Mouse (Mus musculus) intestine, embryonic 15.5 days (tissue): Measurements from ENCODE around the gene Pde4b. TPM values are rescaled to one million over a fixed set of nuclear protein-coding genes. Genes with fewer than 3 reads are reported as not detected.
A peak's percentile ranks its signal among the peaks of the same experiment; 100 is the strongest.

Experiments used
- ATAC-seq: fragments of 200-750 bp; cut with Nextera tagmentation; 2 replicates; pipeline ENCODE4 v1.8.0; 2017; ENCODE audit warnings: moderate TSS enrichment, moderate library complexity
- H3K27ac ChIP-seq: fragments of 300-500 bp; sonication (generic); 2 replicates; pipeline ENCODE4 v1.5.1; 2015; ENCODE audit warnings: mild to moderate bottlenecking, inconsistent platforms
- H3K27me3 ChIP-seq: fragments of 300-500 bp; sonication (generic); replicated peaks from 2 replicates; pipeline ENCODE4 v1.6.1; 2015; ENCODE audit warnings: inconsistent platforms
- H3K36me3 ChIP-seq: fragments of 300-500 bp; sonication (generic); 2 replicates; pipeline ENCODE4 v1.6.1; 2015; ENCODE audit warnings: inconsistent platforms
- H3K4me1 ChIP-seq: fragments of 300-500 bp; sonication (generic); replicated peaks from 2 replicates; pipeline ENCODE4 v1.6.1; 2015; ENCODE audit warnings: inconsistent platforms
- H3K4me2 ChIP-seq: fragments of 300-500 bp; sonication (generic); replicated peaks from 2 replicates; pipeline ENCODE4 v1.6.1; 2015; ENCODE audit warnings: mild to moderate bottlenecking, inconsistent platforms
- H3K4me3 ChIP-seq: fragments of 300-500 bp; sonication (generic); replicated peaks from 2 replicates; pipeline ENCODE4 v1.5.1; 2015; ENCODE audit warnings: inconsistent platforms
- H3K9ac ChIP-seq: fragments of 300-500 bp; sonication (generic); 2 replicates; pipeline ENCODE4 v1.6.1; 2015; ENCODE audit warnings: inconsistent platforms
- H3K9me3 ChIP-seq: fragments of 300-500 bp; sonication (generic); 2 replicates; pipeline ENCODE4 v1.6.1; 2016; ENCODE audit warnings: inconsistent platforms
- WGBS: fragments of 180-500 bp; shearing (Covaris S2); methylation state at CpG from one replicate; pipeline ENCODE4 v1.1.7; 2015; 5-methylcytosine and 5-hydroxymethylcytosine counted together
- polyA plus RNA-seq: library from polyadenylated mRNA; unstranded; fragments of >200 nt; fragmentation: Nextera tagmentation; extraction: Ambion mirVana; gene quantifications from 2 replicates; pipeline ENCODE4 v1.2.1, GENCODE M21; 2015

Gene Pde4b
- polyA plus RNA-seq, 1 experiment from 2014 or later: 13.4 TPM

DNA sequence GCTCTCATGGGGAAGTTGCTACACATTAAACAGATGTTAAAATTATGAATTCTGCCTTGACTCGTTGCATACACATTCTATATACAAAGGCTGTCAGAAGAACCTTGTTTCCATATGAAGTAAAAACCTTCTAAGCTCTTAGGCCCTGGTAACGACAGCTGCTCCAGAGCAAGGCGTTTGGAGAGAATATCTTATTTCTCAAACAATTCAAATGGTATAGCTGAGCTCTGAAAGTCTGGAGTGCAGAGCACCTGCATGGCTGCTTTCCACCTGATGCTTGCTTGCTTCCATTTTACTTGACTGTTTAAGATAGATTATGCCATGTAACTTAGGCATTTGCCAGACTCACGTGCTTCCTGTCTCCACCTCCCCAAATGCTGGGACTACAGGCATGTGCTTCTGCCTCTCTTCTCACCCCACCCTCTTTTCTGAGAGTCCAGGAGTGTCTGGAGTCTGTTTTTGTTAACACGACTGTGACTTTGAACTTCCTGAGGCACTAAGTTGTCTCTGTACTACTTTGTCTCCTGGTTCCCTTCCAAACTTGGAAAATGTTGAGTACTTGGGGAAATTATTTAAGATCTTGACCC is 229.4 kb downstream of the Pde4b start:
- H3K4me1 ChIP-seq: no peaks in the 10 kb centered on the region
- ATAC-seq: 0 out of 2 replicates have a peak, but pooled peaks have one; percentile 34
- H3K9ac ChIP-seq: no peak overlapping the region
- no peak overlapping the region for H3K4me3 ChIP-seq
- H3K27me3 ChIP-seq: no peaks in the 10 kb centered on the region
- no peak overlapping the region for H3K27ac ChIP-seq
- 37% methylated on average over 5 of the region's 5 CpGs for WGBS
- no peak overlapping the region for H3K4me2 ChIP-seq
- H3K9me3 ChIP-seq: no peaks in the 10 kb centered on the region
- H3K36me3 ChIP-seq: no peaks in the 10 kb centered on the region

DNA sequence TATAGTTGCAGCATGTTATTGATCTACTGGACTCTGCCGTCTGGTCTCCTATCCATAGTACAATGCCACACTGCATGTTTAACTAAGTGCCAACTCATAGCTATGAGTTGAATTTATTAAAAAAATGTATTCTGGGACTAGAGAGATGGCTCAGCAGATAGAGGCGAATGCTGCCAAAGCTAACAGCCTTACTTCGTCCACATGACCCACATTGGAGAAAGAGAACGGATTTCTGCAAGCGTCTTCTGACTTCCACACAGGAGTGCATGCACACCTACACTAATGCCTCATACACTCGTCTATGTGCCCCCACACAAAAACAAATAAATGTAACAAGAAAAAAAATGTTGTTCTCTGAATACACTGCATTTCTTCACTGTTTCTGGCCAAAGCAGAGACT is 231.3 kb downstream of the Pde4b start:
- H3K4me2 ChIP-seq: no peak overlapping the region
- H3K36me3 ChIP-seq: no peaks in the 10 kb centered on the region
- 85% methylated on average over 6 of the region's 6 CpGs for WGBS
- no peak overlapping the region for H3K4me3 ChIP-seq
- no peak overlapping the region for H3K9ac ChIP-seq
- H3K4me1 ChIP-seq: no peaks in the 10 kb centered on the region
- no peak overlapping the region for H3K27ac ChIP-seq
- H3K9me3 ChIP-seq: no peaks in the 10 kb centered on the region
- ATAC-seq: no peak
- H3K27me3 ChIP-seq: no peaks in the 10 kb centered on the region

DNA sequence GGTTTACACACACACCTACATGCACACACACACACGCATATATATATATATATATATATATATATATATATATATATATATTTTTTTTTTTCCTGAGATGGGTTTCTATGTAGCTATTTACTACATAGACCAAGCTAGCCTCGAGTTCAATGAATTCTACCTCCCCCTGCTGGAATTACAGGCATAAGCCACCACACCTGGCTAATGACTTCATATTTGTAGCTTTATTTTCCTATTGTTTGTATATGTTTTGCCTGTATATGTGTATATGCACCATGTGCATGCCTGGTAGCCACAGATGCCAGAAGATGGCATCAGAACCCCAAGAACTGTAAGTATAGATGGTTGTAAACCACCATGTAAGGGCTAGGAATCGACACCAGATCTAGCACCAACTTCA is 234.0 kb downstream of the Pde4b start:
- ATAC-seq: no peak
- Histone ChIP-seq H3K9me3 (no peaks in the 10 kb centered on the region), H3K9ac (no peak overlapping the region), H3K4me1 (no peaks in the 10 kb centered on the region), H3K36me3 (no peaks in the 10 kb centered on the region), H3K4me2 (no peak overlapping the region), H3K27ac (no peak overlapping the region), H3K27me3 (no peaks in the 10 kb centered on the region), H3K4me3 (no peak overlapping the region)
- WGBS: 68% methylated on average over 3 of the region's 3 CpGs

DNA sequence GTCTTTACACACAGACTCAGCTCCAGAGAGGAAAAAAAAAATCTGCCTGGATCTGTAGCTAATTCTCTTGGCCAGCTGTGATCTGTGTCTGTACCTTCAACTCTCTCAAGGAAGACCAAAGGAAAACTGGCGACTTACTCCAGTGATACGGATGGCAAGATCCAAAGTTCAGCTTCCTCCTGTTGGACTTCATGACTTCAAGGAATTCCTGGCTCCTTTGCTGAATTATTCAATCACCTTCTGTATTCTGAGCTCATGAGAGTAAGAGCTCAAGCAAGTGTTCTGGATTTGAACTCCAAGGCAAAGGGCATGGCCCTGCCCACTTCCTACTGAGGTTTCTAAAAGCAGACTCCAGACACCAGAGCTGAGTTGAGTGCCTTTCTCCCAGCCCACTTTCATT is 245.0 kb downstream of the Pde4b start:
- Histone ChIP-seq H3K27me3 (no peaks in the 10 kb centered on the region), H3K9me3 (no peaks in the 10 kb centered on the region), H3K9ac (no peak overlapping the region), H3K4me3 (no peak overlapping the region), H3K27ac (no peak overlapping the region), H3K4me1 (no peaks in the 10 kb centered on the region), H3K4me2 (no peak overlapping the region), H3K36me3 (no peaks in the 10 kb centered on the region)
- no peak for ATAC-seq
- 90% methylated on average over 2 of the region's 2 CpGs for WGBS

DNA sequence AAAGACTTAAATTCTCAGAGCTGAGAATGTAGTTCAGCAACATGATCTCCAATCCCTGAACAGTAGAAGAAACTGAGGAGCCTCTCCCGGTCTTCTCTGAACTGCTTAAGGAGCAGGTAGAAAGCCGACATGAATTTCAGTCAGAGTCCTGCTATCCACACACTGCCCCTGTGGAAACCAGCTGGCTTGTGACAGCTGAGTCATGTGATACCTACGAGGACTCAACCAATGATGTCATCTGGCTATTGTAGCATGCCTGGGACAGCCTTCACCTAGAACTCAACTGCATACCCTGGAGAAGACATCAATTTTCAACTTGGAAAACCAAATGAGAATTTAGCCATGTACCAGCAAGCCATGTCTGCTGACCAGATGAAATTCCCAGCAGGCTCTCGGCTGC is 245.5 kb downstream of the Pde4b start:
- Histone ChIP-seq H3K27ac (no peak overlapping the region), H3K27me3 (no peaks in the 10 kb centered on the region), H3K9ac (no peak overlapping the region), H3K4me2 (no peak overlapping the region), H3K4me1 (no peaks in the 10 kb centered on the region), H3K9me3 (no peaks in the 10 kb centered on the region), H3K36me3 (no peaks in the 10 kb centered on the region), H3K4me3 (no peak overlapping the region)
- no peak for ATAC-seq
- 77% methylated on average over 4 of the region's 4 CpGs for WGBS

DNA sequence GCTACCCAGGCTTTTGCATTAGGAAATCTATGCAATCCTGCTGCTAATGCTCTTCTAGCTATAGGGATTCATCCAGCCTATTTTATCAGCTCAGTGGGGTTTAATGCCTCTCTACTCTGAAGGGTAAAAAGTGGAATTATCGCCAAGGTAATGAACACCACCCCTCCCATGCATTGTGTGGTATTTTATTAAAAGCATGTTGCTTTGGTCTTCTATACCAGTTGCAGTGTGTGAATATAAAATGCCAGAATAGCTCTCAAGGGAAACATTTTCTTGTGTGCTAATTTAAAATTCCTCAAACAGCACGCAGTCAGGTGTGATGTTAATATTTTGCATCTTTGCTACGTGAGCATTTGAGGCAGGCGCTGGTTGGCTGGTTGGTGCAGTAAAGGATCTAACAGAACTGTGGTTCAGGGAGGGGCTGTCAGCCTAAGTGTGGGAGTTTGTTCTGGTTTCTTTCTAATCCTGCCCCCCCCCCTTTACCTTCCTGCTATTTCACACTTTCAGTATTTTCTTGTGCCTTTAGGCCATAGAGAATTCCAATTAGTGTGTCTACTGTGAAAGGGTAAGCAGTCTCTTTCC is 259.7 kb downstream of the Pde4b start:
- no peak overlapping the region for H3K9ac ChIP-seq
- H3K9me3 ChIP-seq: no peaks in the 10 kb centered on the region
- H3K4me1 ChIP-seq: no peaks in the 10 kb centered on the region
- 78% methylated on average over 4 of the region's 4 CpGs for WGBS
- no peak overlapping the region for H3K4me3 ChIP-seq
- H3K36me3 ChIP-seq: no peaks in the 10 kb centered on the region
- H3K27me3 ChIP-seq: no peaks in the 10 kb centered on the region
- H3K27ac ChIP-seq: no peak overlapping the region
- ATAC-seq: no peak
- H3K4me2 ChIP-seq: no peak overlapping the region

DNA sequence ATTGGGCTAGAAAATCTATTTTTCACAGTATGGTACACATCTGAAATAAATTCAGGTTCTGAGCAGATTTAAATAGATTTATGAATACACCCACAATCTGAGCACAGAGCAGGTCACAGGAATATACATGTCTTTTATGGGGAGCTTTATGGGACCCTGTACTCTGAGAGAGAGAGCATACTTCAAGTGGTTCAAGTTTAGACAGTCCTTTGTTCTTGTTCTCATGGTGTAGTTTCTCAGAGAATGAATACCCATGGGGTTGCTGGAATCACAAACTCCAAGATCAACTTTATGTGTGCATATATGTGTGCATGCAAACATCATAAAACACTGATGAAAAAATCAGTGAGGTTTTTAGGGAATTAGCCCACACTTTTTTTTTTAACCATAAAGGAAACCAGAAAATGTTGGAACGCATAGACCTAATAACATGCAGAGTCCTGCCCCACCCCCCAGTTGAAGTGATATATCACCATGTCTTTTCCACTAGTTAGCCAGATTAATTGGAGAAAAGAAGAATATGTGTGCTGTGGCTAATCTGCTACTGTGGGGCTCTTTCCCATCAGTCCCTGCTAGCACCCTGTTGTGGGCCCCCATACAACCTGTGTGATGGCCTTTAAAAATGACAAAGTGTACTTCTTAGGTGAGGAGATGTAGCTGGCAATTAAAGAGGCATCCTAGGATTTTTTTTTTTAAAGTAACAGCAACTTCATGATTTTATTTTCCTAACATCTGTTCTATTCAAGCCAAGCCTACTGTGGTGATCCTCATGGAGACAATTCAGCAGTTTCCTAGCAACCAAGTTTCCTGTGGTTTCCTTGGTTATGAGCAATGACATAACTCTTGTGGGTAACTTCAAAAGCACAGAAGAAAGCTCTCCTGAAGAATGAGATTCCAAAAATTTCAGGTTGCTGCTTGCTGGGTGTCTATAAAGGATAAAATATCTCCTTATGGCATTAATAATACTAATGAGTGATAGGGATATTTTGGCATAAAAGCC is 264.4 kb downstream of the Pde4b start:
- Histone ChIP-seq H3K9ac (no peak overlapping the region), H3K4me1 (no peaks in the 10 kb centered on the region), H3K36me3 (no peaks in the 10 kb centered on the region), H3K4me3 (no peak overlapping the region), H3K27ac (no peak overlapping the region), H3K27me3 (no peaks in the 10 kb centered on the region), H3K9me3 (no peaks in the 10 kb centered on the region), H3K4me2 (no peak overlapping the region)
- ATAC-seq: no peak
- 85% methylated on average over 1 of the region's 1 CpGs for WGBS

DNA sequence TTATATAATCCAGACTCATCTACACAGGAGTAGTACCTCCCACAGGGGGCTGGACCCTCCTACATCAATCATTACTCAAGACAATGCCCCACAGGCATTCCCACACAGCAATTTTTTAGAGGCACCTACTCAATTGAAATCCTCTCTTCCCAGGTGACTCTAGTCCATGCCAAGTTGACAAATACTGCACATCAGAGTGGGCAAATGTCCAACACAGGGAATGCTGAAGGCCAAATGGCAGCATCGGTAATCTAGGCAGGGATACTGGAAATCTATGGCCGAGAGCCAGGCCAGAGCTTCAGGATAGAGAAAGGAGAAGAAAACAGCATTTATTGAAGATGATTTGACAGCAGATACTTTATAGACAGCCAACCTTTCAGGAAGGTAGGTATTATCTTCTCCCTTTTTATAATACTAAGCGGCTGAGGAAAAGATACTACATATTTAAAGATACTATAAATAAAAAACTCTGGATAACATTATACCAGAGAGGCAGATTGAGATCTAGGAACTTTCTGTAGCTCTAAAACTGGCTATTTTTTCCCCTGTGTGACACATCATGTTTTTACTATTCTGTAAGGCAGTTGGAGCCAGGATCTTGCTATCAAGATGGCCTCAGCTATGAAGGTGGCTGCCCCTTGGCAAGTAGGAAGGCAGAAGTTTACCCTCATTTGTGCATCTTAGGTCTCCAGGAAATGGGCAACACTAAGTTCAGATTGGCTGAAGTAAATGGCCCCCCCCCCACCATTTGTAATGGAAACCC is 266.5 kb downstream of the Pde4b start:
- Histone ChIP-seq H3K4me2 (no peak overlapping the region), H3K9ac (no peak overlapping the region), H3K4me3 (no peak overlapping the region), H3K36me3 (no peaks in the 10 kb centered on the region), H3K27me3 (no peaks in the 10 kb centered on the region), H3K4me1 (no peaks in the 10 kb centered on the region), H3K9me3 (no peaks in the 10 kb centered on the region), H3K27ac (no peak overlapping the region)
- WGBS: 86% methylated on average over 3 of the region's 3 CpGs
- no peak for ATAC-seq

DNA sequence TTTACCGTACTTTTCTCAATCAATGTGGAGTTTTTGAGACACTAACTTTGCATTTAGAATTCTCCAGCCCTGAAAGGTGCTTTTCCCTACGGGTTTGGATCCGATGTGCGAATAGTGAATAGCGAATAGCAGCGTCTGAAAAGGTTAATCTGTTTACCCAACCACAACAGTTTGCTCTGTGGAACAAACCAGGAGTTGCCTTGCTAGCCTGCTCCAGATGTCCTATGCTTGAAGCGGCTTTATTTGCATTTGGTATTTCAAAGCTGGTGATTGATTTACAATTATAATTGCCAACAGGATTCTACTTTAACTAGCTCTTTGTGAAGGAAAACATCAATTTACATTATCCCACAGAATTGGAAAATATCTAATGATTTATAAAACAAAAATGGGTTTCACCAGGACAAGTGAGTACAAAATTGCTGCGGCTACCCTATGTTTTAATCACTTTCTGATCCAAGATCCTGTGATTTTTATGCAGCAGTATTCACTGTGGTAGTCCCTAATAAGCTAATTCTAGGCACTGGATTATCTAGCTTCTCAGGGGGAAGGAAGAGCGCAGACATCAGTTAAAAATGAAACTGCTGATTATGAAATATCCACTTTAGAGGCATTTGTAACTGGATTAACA is 280.9 kb downstream of the Pde4b start:
- no peaks in the 10 kb centered on the region for H3K27me3 ChIP-seq
- no peaks in the 10 kb centered on the region for H3K9me3 ChIP-seq
- no peak overlapping the region for H3K9ac ChIP-seq
- ATAC-seq: no peak
- no peak overlapping the region for H3K4me3 ChIP-seq
- no peaks in the 10 kb centered on the region for H3K36me3 ChIP-seq
- H3K27ac ChIP-seq: no peak overlapping the region
- H3K4me1 ChIP-seq: no peaks in the 10 kb centered on the region; the same call in 1 of the 2 replicates
- 52% methylated on average over 9 of the region's 9 CpGs for WGBS
- no peak overlapping the region for H3K4me2 ChIP-seq

DNA sequence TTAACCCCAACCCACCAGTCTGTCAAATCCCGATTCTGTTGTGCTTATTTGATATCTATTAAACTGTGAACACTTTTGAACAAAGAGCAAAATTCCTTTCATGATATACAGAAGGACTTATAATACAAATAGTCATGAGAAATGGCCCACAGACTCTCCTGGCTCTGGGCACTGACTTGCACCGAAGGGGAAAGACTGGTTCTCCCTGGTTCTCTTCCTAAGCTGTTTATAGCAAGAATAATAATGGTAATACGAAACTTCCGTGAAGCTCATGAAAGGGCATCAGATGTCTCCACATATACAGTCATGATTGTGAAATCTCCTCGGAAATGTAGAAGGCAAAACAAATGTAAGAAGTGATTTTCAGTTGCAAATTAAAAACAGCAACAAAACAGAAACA is 287.3 kb downstream of the Pde4b start:
- Histone ChIP-seq H3K27ac (no peak overlapping the region), H3K9ac (no peak overlapping the region), H3K4me3 (no peak overlapping the region), H3K9me3 (no peaks in the 10 kb centered on the region), H3K27me3 (no peaks in the 10 kb centered on the region), H3K4me1 (no peaks in the 10 kb centered on the region), H3K36me3 (no peaks in the 10 kb centered on the region), H3K4me2 (no peak overlapping the region)
- WGBS: 55% methylated on average over 5 of the region's 5 CpGs
- no peak for ATAC-seq

DNA sequence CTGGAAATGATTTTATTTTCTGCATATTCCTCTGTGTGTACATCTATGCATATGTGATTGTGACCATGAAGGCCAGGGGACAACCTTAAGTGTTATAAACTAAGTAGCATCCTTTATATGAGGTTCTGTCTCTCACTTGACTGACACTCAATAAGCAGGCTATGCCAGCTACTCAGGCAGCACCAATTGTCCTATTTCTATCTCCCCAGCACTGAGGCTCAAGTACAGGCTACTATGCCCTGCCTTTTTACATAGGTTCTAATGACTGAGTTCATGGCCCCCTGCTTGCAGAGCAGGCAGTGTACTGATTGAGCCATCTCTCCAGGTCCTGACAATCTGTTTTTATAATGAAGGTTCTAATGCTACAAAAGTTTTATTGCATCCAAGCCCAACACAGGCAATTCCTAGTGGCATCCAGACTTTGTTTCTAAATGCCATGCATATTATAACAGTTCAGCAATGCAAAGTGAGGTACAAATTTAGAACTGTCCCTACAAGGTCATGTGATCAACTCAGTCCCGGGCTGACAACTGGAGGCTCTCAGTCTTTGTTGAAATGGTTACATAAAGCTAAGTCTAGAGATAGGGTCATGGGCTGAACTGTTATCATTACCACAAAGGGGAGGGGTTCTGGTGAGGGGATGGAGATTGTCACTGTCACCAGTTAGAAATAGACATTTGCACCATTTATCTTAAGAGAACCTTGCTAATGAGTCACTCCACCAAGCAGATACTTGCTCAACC is 295.6 kb downstream of the Pde4b start:
- Histone ChIP-seq H3K9me3 (no peaks in the 10 kb centered on the region), H3K9ac (no peak overlapping the region), H3K4me1 (no peaks in the 10 kb centered on the region), H3K4me2 (no peak overlapping the region), H3K27ac (no peak overlapping the region), H3K36me3 (no peaks in the 10 kb centered on the region), H3K27me3 (no peaks in the 10 kb centered on the region), H3K4me3 (no peak overlapping the region)
- 40% methylated on average over 1 of the region's 1 CpGs for WGBS
- ATAC-seq: no peak
